18 mouse cellular contexts compared by ENCODE assay signal in genomic region chr14:30641748-30642147, GRCm38 (mm10). TPM values are rescaled to one million over a fixed set of nuclear protein-coding genes. Genes with fewer than 3 reads are reported as not detected.
DNase-seq lines count a peak whose midpoint lies in the region; ATAC-seq and TF ChIP-seq lines count a peak whose summit lies in the region.
"Had no signal": no experiment of that assay in that cellular context is flagged by ENCODE, and none has a peak within 500 bp of the region (broad histone marks: within the 10 kb centered on the region; RNA-seq: fewer than 3 reads in every experiment).

No protein-coding gene starts in this region.

- no peaks in the 10 kb centered on the region for H3K27me3 ChIP-seq in kidney, embryonic 14.5 days (ENCODE audit: control insufficient read depth, insufficient read depth, low read length)
- no peaks in the 10 kb centered on the region for H3K27me3 ChIP-seq in liver, postnatal 0 days (ENCODE audit: insufficient read depth, low read length)
- no peaks in the 10 kb centered on the region for H3K27me3 ChIP-seq in limb, embryonic 10.5 days (ENCODE audit: low read depth, poor library complexity, severe bottlenecking)
- H3K27me3 ChIP-seq: embryonic facial prominence, embryonic 15.5 days; heart, embryonic 13.5 days; kidney, embryonic 15.5 days; limb, embryonic 15.5 days; neural tube, embryonic 12.5 days; stomach, embryonic 15.5 days had no signal

- TF ChIP-seq EP300 in liver, postnatal 0 days (IDR thresholded peaks at IDR 0.05; ENCODE audit: low read depth), result no peak

- no peaks in the 10 kb centered on the region for H3K9me3 ChIP-seq in kidney, embryonic 14.5 days (ENCODE audit: control insufficient read depth, low read length)
- H3K9me3 ChIP-seq in liver, postnatal 0 days (ENCODE audit: low read length), result no peaks in the 10 kb centered on the region
- no peaks in the 10 kb centered on the region for H3K9me3 ChIP-seq in limb, embryonic 10.5 days (replicated peaks)
- H3K9me3 ChIP-seq: embryonic facial prominence, embryonic 15.5 days; forebrain, embryonic 12.5 days; heart, embryonic 13.5 days; kidney, embryonic 15.5 days; limb, embryonic 15.5 days; megakaryocyte, embryonic 14.5 days; neural tube, embryonic 12.5 days; stomach, embryonic 15.5 days had no signal

- no peak overlapping the region for H3K27ac ChIP-seq in kidney, embryonic 14.5 days (ENCODE audit: low read depth, low read length)
- peak overlapping the region; percentile 44; the same call in 1 of the 2 replicates for H3K27ac ChIP-seq in liver, postnatal 0 days (ENCODE audit: low read depth)
- no peak overlapping the region for H3K27ac ChIP-seq in limb, embryonic 10.5 days
- H3K27ac ChIP-seq: embryonic facial prominence, embryonic 15.5 days; forebrain, embryonic 12.5 days; heart, embryonic 13.5 days; kidney, embryonic 15.5 days; limb, embryonic 15.5 days; neural tube, embryonic 12.5 days; stomach, embryonic 15.5 days had no signal

- no peak for ATAC-seq in kidney, embryonic 14.5 days (ENCODE audit: low FRiP score, low TSS enrichment)
- ATAC-seq in liver, postnatal 0 days, result no peak
- ATAC-seq: inflammation-experienced regulatory T-cells, adult 6 months had no signal

- 80% methylated on average over 2 of the region's 2 CpGs for WGBS in kidney, embryonic 14.5 days
- WGBS in liver, postnatal 0 days (ENCODE audit: insufficient replicate concordance), result 39% methylated on average over 2 of the region's 2 CpGs
- WGBS in limb, embryonic 10.5 days, result 77% methylated on average over 2 of the region's 2 CpGs

- H3K4me3 ChIP-seq in kidney, embryonic 14.5 days (ENCODE audit: low read length), result no peak overlapping the region
- H3K4me3 ChIP-seq in liver, postnatal 0 days (ENCODE audit: low read depth, low read length), result no peak overlapping the region
- H3K4me3 ChIP-seq in limb, embryonic 10.5 days, result no peak overlapping the region
- H3K4me3 ChIP-seq: embryonic facial prominence, embryonic 15.5 days; forebrain, embryonic 12.5 days; heart, embryonic 13.5 days; kidney, embryonic 15.5 days; limb, embryonic 15.5 days; megakaryocyte, embryonic 14.5 days; neural tube, embryonic 12.5 days; stomach, embryonic 15.5 days had no signal

- TF ChIP-seq CTCF in liver, postnatal 0 days (IDR thresholded peaks at IDR 0.05; ENCODE audit: low read depth), result no peak

- no peak overlapping the region for H3K9ac ChIP-seq in kidney, embryonic 14.5 days (ENCODE audit: low read depth, low read length)
- no peak overlapping the region for H3K9ac ChIP-seq in liver, postnatal 0 days (replicated peaks)
- H3K9ac ChIP-seq: embryonic facial prominence, embryonic 15.5 days; forebrain, embryonic 12.5 days; heart, embryonic 13.5 days; kidney, embryonic 15.5 days; limb, embryonic 15.5 days; neural tube, embryonic 12.5 days; stomach, embryonic 15.5 days had no signal

- no peak overlapping the region for H3K4me2 ChIP-seq in kidney, embryonic 14.5 days (replicated peaks; ENCODE audit: low read depth, low read length)
- peak overlapping the region; percentile 11; the same call in 1 of the 2 replicates for H3K4me2 ChIP-seq in liver, postnatal 0 days (ENCODE audit: low read depth, low read length)
- H3K4me2 ChIP-seq: embryonic facial prominence, embryonic 15.5 days; forebrain, embryonic 12.5 days; heart, embryonic 13.5 days; kidney, embryonic 15.5 days; limb, embryonic 15.5 days; neural tube, embryonic 12.5 days; stomach, embryonic 15.5 days had no signal

- H3K4me1 ChIP-seq in kidney, embryonic 14.5 days (ENCODE audit: control insufficient read depth, insufficient read depth, low read length), result 0 out of 2 replicates have a peak, but pooled peaks cover 5% of the 10 kb centered on the region
- H3K4me1 ChIP-seq in liver, postnatal 0 days (ENCODE audit: insufficient read depth), result peaks cover 7% of the 10 kb centered on the region
- H3K4me1 ChIP-seq in limb, embryonic 10.5 days, result 0 out of 2 replicates have a peak, but pooled peaks cover 8% of the 10 kb centered on the region
- H3K4me1 ChIP-seq: neural tube, embryonic 12.5 days had no signal

- H3K36me3 ChIP-seq in kidney, embryonic 14.5 days (ENCODE audit: control insufficient read depth, insufficient read depth, low read length), result no peaks in the 10 kb centered on the region
- no peaks in the 10 kb centered on the region for H3K36me3 ChIP-seq in liver, postnatal 0 days (replicated peaks; ENCODE audit: insufficient read depth, low read length)
- no peaks in the 10 kb centered on the region for H3K36me3 ChIP-seq in limb, embryonic 10.5 days
- H3K36me3 ChIP-seq: embryonic facial prominence, embryonic 15.5 days; forebrain, embryonic 12.5 days; heart, embryonic 13.5 days; kidney, embryonic 15.5 days; limb, embryonic 15.5 days; neural tube, embryonic 12.5 days; stomach, embryonic 15.5 days had no signal

- DNase-seq in kidney, adult 18-20 months, result peak; percentile 1
- DNase-seq in 416B (ENCODE audit: low read depth), result peak; percentile 59
- no peak for DNase-seq in liver, postnatal 0 days
- DNase-seq in thymus, postnatal 0 days (ENCODE audit: low spot score), result peak; percentile 44
- DNase-seq in limb, embryonic 10.5 days (ENCODE audit: low spot score), result no peak
- no peak for DNase-seq in testis, postnatal 14 days (ENCODE audit: low spot score)
- DNase-seq in gastrocnemius, postnatal 10 days, result no peak
- DNase-seq: cerebellum, adult 11-12 months had no signal

RNA-seq across cellular contexts. Expression of gene Rft1, which starts 12.4 kb away (rescaled TPM):
- 11.6 and 19.4 TPM in 2 replicates for polyA plus RNA-seq in kidney, embryonic 14.5 days (2014; fragmentation: Nextera tagmentation; extraction: Ambion mirVana)
- 6.6 and 7.0 TPM in 2 replicates for polyA plus RNA-seq in liver, postnatal 0 days (2015; fragmentation: Nextera tagmentation; extraction: Ambion mirVana)
- polyA plus RNA-seq in thymus, postnatal 0 days (2015; fragmentation: Nextera tagmentation; extraction: Ambion mirVana), result 10.5 and 12.0 TPM in 2 replicates
- 16.6 and 19.3 TPM in 2 replicates for polyA plus RNA-seq in limb, embryonic 10.5 days (2016; fragmentation: Nextera tagmentation; extraction: Ambion mirVana)
- total RNA-seq in gastrocnemius, postnatal 10 days (2021), result 1 to 10 TPM; 6.4 to 7.3 TPM

RNA-seq across cellular contexts. Expression of gene Prkcd, which starts 15.7 kb away (rescaled TPM):
- 33.4 and 37.0 TPM in 2 replicates for polyA plus RNA-seq in kidney, embryonic 14.5 days (2014; fragmentation: Nextera tagmentation; extraction: Ambion mirVana)
- 16.7 and 17.8 TPM in 2 replicates for polyA plus RNA-seq in liver, postnatal 0 days (2015; fragmentation: Nextera tagmentation; extraction: Ambion mirVana)
- polyA plus RNA-seq in thymus, postnatal 0 days (2015; fragmentation: Nextera tagmentation; extraction: Ambion mirVana), result 57.4 and 63.7 TPM in 2 replicates
- 26.0 and 36.8 TPM in 2 replicates for polyA plus RNA-seq in limb, embryonic 10.5 days (2016; fragmentation: Nextera tagmentation; extraction: Ambion mirVana)
- 10 to 100 TPM; 10.9 to 18.6 TPM for total RNA-seq in gastrocnemius, postnatal 10 days (2021)

Comparison
In these comparisons a context has a peak if more than half of its experiments do, and no peak if none do; other contexts are left out.
1. DNase-seq: peak in kidney, adult 18-20 months (single experiment), 416B (single experiment) and thymus, postnatal 0 days (single experiment); none in liver, postnatal 0 days (single experiment), limb, embryonic 10.5 days (single experiment), testis, postnatal 14 days (single experiment) and gastrocnemius, postnatal 10 days (single experiment).